Mouse (Mus musculus) cerebellum, postnatal 25 days (tissue): ENCODE measurements around the gene Fcf1.

Experiments used
- DNase-seq, 2 experiments: peaks; one replicate each; pipeline ENCODE4 v3.0.0; 2021; ENCODE audit warnings: mixed read lengths in 2 of 2

The Fcf1 gene

GRCm38 (mm10) chr12:84970428-84971096 lies at the start of gene Fcf1, which contains the start of gene Arel1:
TSS of gene Fcf1 (plus strand) at chr12:84970897.
TSS of gene Arel1 (minus strand) at chr12:84970900.
- DNase-seq, result peak; percentile 92 to 94

- DNase-seq, result no peak
These were observed 48.7 kb upstream of the Fcf1 start for GRCm38 (mm10) chr12:84921881-84922419.

- DNase-seq, result no peak
These were observed 46.4 kb upstream of the Fcf1 start for GRCm38 (mm10) chr12:84924324-84924723.

GRCm38 (mm10) chr12:84926542-84926941 lies 44.2 kb upstream of the Fcf1 start:
- DNase-seq, result no peak

- DNase-seq, result no peak
These were observed 38.5 kb upstream of the Fcf1 start for GRCm38 (mm10) chr12:84932210-84932609.

GRCm38 (mm10) chr12:84935343-84935742 lies 35.4 kb upstream of the Fcf1 start:
- DNase-seq, result no peak

- DNase-seq, result no peak
These were observed 31.6 kb upstream of the Fcf1 start for GRCm38 (mm10) chr12:84939117-84939516.

GRCm38 (mm10) chr12:84940343-84940742 lies 30.4 kb upstream of the Fcf1 start:
- DNase-seq, result no peak

- no peak for DNase-seq
These were observed 29.0 kb upstream of the Fcf1 start for GRCm38 (mm10) chr12:84941717-84942116.

GRCm38 (mm10) chr12:84943006-84943952 lies 27.4 kb upstream of the Fcf1 start:
- no peak for DNase-seq

- no peak for DNase-seq
These were observed 26.4 kb upstream of the Fcf1 start for GRCm38 (mm10) chr12:84944150-84944812.

- no peak for DNase-seq
These were observed 25.7 kb upstream of the Fcf1 start for GRCm38 (mm10) chr12:84944813-84945553.

GRCm38 (mm10) chr12:84947894-84948583 lies 22.7 kb upstream of the Fcf1 start:
- DNase-seq, result peak; percentile 77 to 86

GRCm38 (mm10) chr12:84948584-84949285 lies 22.0 kb upstream of the Fcf1 start:
- no peak for DNase-seq

GRCm38 (mm10) chr12:84950763-84951162 lies 19.9 kb upstream of the Fcf1 start:
- DNase-seq, result no peak

- DNase-seq, result no peak
These were observed 19.2 kb upstream of the Fcf1 start for GRCm38 (mm10) chr12:84951531-84951930.

GRCm38 (mm10) chr12:84952351-84952750 lies 18.3 kb upstream of the Fcf1 start:
- DNase-seq, result no peak

GRCm38 (mm10) chr12:84956317-84956716 lies 14.4 kb upstream of the Fcf1 start:
- no peak for DNase-seq

GRCm38 (mm10) chr12:84958794-84959356 lies 11.8 kb upstream of the Fcf1 start:
- DNase-seq, result no peak

GRCm38 (mm10) chr12:84962606-84963005 lies 8.1 kb upstream of the Fcf1 start:
- DNase-seq, result no peak
